Mouse (Mus musculus): ENCODE results near the gene Rapsn. TPM values are rescaled to one million over a fixed set of nuclear protein-coding genes. Genes with fewer than 3 reads are reported as not detected.
A peak's percentile ranks its signal among the peaks of the same experiment; 100 is the strongest.

Rapsn gene
- total and polyA plus RNA-seq, 3 experiments: 0.15 TPM; not detected in 2

DNA sequence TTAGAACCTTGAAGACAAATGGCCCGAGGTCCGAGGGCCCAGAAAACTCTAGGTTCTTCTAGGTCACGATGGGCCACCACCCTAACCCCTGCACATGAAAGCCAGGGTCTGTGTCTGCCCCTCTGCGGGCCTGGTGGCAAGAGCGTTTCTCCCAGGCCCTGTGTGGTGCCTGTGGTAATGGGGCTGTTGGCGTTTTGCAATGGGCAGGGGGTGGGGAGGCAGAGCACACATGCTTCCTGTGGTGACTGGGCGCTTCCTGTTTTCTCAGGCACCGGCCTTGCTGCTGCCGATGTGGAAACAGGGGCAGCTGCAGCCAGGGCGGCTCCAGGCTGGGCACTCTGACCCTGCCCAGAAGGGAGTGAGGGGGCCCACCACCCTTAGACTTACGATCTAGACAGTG lies 47.4 kb downstream of the Rapsn start (continued):
- TF ChIP-seq RCOR1 (conservative IDR thresholded peaks at IDR 0.05; ENCODE audit: low read depth, low read length): no peak
- TF ChIP-seq ELF1 (IDR thresholded peaks at IDR 0.05; ENCODE audit: low read depth, low read length): peak; percentile 89
- no peak for TF ChIP-seq UBTF (IDR thresholded peaks at IDR 0.05; ENCODE audit: low read depth, low read length)
- TF ChIP-seq MAZ (IDR thresholded peaks at IDR 0.05; ENCODE audit: low read depth, low read length): 0 out of 2 replicates have a peak, but pooled peaks have one; percentile 21
- peak; percentile 73 for TF ChIP-seq ETS1 (conservative IDR thresholded peaks at IDR 0.05; ENCODE audit: low read depth, low read length)
- peak; percentile 86 for TF ChIP-seq CHD2 (IDR thresholded peaks at IDR 0.05; ENCODE audit: low read length)
- TF ChIP-seq BHLHE40 (IDR thresholded peaks at IDR 0.05; ENCODE audit: low read depth, low read length): peak; percentile 72
- peak; percentile 72; the same call in 1 of the 2 replicates for TF ChIP-seq MYC (IDR thresholded peaks at IDR 0.05; ENCODE audit: low read depth, low read length)
- TF ChIP-seq TBP (conservative IDR thresholded peaks at IDR 0.05; ENCODE audit: low read depth, low read length): 0 out of 2 replicates have a peak, but pooled peaks have one; percentile 57
- TF ChIP-seq MEF2A (IDR thresholded peaks at IDR 0.05; ENCODE audit: borderline replicate concordance, low read depth, low read length): no peak; the same call in 1 of the 2 replicates
- TF ChIP-seq HCFC1 (IDR thresholded peaks at IDR 0.05; ENCODE audit: low read depth, low read length): peak; percentile 72
- TF ChIP-seq POLR2A (IDR thresholded peaks at IDR 0.05; ENCODE audit: low read depth, low read length): peak; percentile 83
- TF ChIP-seq ZNF384 (IDR thresholded peaks at IDR 0.05; ENCODE audit: low read depth, low read length): no peak
- TF ChIP-seq JUND (conservative IDR thresholded peaks at IDR 0.05; ENCODE audit: low read depth, low read length): no peak
- TF ChIP-seq RAD21 (IDR thresholded peaks at IDR 0.05; ENCODE audit: low read depth, low read length): no peak

DNA sequence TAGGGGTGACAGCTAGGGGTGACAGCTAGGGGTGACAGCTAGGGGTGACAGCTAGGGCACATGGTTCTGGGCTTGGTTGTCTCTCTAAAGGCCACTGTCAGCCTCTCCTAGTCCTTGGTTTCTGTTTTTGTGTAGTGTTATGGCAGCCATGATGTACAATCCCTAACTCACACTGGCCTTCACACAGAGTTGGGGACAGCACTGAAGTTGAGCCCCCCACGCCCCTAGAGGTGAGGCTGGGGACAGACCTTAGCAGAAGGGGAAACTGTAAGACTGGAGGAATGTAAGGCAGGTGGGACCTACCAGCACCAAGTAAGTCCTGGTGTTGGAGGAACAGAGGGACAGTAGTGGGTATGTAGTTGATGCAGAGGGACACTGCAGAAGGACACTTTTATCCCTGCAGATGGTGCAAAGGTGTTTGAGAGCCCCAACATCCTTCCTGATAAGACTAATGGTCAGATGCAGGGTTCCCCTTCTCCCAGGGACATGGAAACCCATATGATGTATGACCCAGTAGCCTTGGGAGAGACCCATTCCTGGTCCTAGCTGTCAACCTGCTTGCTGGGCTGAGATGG lies 48.0 kb downstream of the Rapsn start:
- Histone ChIP-seq H3K27me3 (replicated peaks) (no peaks in the 10 kb centered on the region), H3K4me3 (replicated peaks in 1 of 3; ENCODE audit: low read depth in 2 of 3, low read length in 2 of 3, poor library complexity in 1 of 3) (peak overlapping the region; percentile 1 to 47 (median 26)), H3K4me2 (ENCODE audit: insufficient read depth, low read depth, poor library complexity, severe bottlenecking) (peak overlapping the region; percentile 4), H3K79me2 (replicated peaks; ENCODE audit: control insufficient read depth, extremely low read depth, insufficient read depth, poor library complexity, severe bottlenecking) (no peaks in the 10 kb centered on the region), H3K27ac (ENCODE audit: insufficient read depth, low read depth) (peak overlapping the region; percentile 29), H3K4me1 (ENCODE audit: control insufficient read depth in 1 of 2, insufficient read depth in 2 of 2) (peaks cover 41 to 85% of the 10 kb centered on the region in 2 experiments), H3K9ac (ENCODE audit: insufficient read depth, low read depth) (peak overlapping the region; percentile 15), H3K9me3 (replicated peaks; ENCODE audit: low read length) (no peaks in the 10 kb centered on the region), H3K36me3 (replicated peaks in 1 of 2; ENCODE audit: control insufficient read depth in 1 of 2, insufficient read depth in 1 of 2, low read length in 1 of 2) (no peaks in the 10 kb centered on the region)
- TF ChIP-seq ELF1 (IDR thresholded peaks at IDR 0.05; ENCODE audit: low read depth, low read length) (no peak), TBP (conservative IDR thresholded peaks at IDR 0.05; ENCODE audit: low read depth, low read length) (no peak), RAD21 (IDR thresholded peaks at IDR 0.05; ENCODE audit: low read depth, low read length) (no peak), RCOR1 (conservative IDR thresholded peaks at IDR 0.05; ENCODE audit: low read depth, low read length) (no peak), IRF4 (IDR thresholded peaks at IDR 0.05; ENCODE audit: low read depth, low read length) (no peak), POLR2AphosphoS2 (IDR thresholded peaks at IDR 0.05; ENCODE audit: low read depth, low read length) (no peak), EP300 (IDR thresholded peaks at IDR 0.05; ENCODE audit: low read length) (no peak), CHD1 (IDR thresholded peaks at IDR 0.05; ENCODE audit: low read depth, low read length) (no peak)
- dilution Hi-C loops (cut with MboI; ENCODE audit: extremely low pct_ligation_motif_present, extremely low pct_unique_long_range_greater_than_20kb, low sequenced_read_pairs): no loop called here
- no peak for DNase-seq (ENCODE audit: extremely low read depth)
- in situ Hi-C loops (cut with MboI; ENCODE audit: low pct_ligation_motif_present, low pct_unique_long_range_greater_than_20kb, low sequenced_read_pairs): no loop called here

Data from CH12.LX (cell line).